Mouse (Mus musculus) MEL (cell line): ENCODE measurements around the gene Gpr61. TPM values are rescaled to one million over a fixed set of nuclear protein-coding genes. Genes with fewer than 3 reads are reported as not detected.
A peak's percentile ranks its signal among the peaks of the same experiment; 100 is the strongest.

Experiments used
- DNase-seq: peaks from one replicate; pipeline ENCODE4 v3.0.0; 2011; ENCODE audit warnings: low read depth, low spot score
- H3K27ac ChIP-seq: 2 replicates; pipeline ENCODE4 v1.5.1; 2012; ENCODE audit warnings: low read depth, mild to moderate bottlenecking, control low read depth, low read length, moderate library complexity; ENCODE audit not compliant: control insufficient read depth
- H3K27me3 ChIP-seq, 2 experiments: fragments of 150-350 bp in 1 of 2; sonication (generic) in 1 of 2; 2 replicates each; pipeline ENCODE4 v1.6.1; 2012; ENCODE audit warnings: low read length in 2 of 2, mild to moderate bottlenecking in 2 of 2, improper control_type of control experiment in 1 of 2, moderate library complexity in 1 of 2; ENCODE audit not compliant: insufficient read depth in 2 of 2, control insufficient read depth in 1 of 2
- H3K36me3 ChIP-seq, 2 experiments: 2 replicates each; pipeline ENCODE4 v1.6.1; 2012 to 2014; ENCODE audit warnings: low read length in 2 of 2, improper control_type of control experiment in 1 of 2, inconsistent platforms in 1 of 2, mild to moderate bottlenecking in 1 of 2; ENCODE audit not compliant: insufficient read depth in 2 of 2, control insufficient read depth in 1 of 2
- H3K4me1 ChIP-seq, 2 experiments: fragments of 150-350 bp in 1 of 2; sonication (generic) in 1 of 2; 2 replicates each; pipeline ENCODE4 v1.6.1; 2012; ENCODE audit warnings: low read length in 2 of 2, improper control_type of control experiment in 1 of 2, mild to moderate bottlenecking in 1 of 2; ENCODE audit not compliant: insufficient read depth in 2 of 2, control insufficient read depth in 1 of 2
- H3K4me3 ChIP-seq, 2 experiments: fragments of 150-350 bp in 1 of 2; sonication (generic) in 1 of 2; 2 replicates each; pipeline ENCODE4 v1.5.1; 2012; ENCODE audit warnings: low read depth in 2 of 2, low read length in 2 of 2, mild to moderate bottlenecking in 2 of 2, moderate library complexity in 2 of 2, control low read depth in 1 of 2, improper control_type of control experiment in 1 of 2; ENCODE audit not compliant: control insufficient read depth in 1 of 2, insufficient read depth in 1 of 2
- H3K79me2 ChIP-seq: 2 replicates; pipeline ENCODE4 v1.6.1; 2012; ENCODE audit warnings: mild to moderate bottlenecking, low read length, moderate library complexity; ENCODE audit not compliant: control insufficient read depth, poor library complexity, insufficient read depth
- H3K9ac ChIP-seq: 2 replicates; pipeline ENCODE4 v1.6.1; 2012; ENCODE audit warnings: low read depth, mild to moderate bottlenecking, control low read depth, low read length, moderate library complexity; ENCODE audit not compliant: control insufficient read depth, poor library complexity, severe bottlenecking
- H3K9me3 ChIP-seq: fragments of 150-350 bp; sonication (generic); replicated peaks from 2 replicates; pipeline ENCODE4 v1.6.1; 2012; ENCODE audit warnings: mild to moderate bottlenecking, low read length, improper control_type of control experiment, moderate library complexity; ENCODE audit not compliant: insufficient read depth
- CHD1 ChIP-seq: IDR thresholded peaks from 2 replicates; pipeline ENCODE4 v1.6.1; 2012; ENCODE audit warnings: low read depth, mild to moderate bottlenecking, inconsistent platforms, low read length, improper control_type of control experiment
- CHD2 ChIP-seq: IDR thresholded peaks from 2 replicates; pipeline ENCODE4 v1.6.1; 2011; ENCODE audit warnings: low read length, improper control_type of control experiment
- CTCF ChIP-seq, 3 experiments: IDR thresholded peaks in 2 of 3; conservative IDR thresholded peaks in 1 of 3; 2 replicates each; pipeline ENCODE4 v1.5.1; 2011 to 2012; ENCODE audit warnings: low read length in 3 of 3, low read depth in 2 of 3, mild to moderate bottlenecking in 2 of 3, improper control_type of control experiment in 1 of 3, inconsistent platforms in 1 of 3, mixed read lengths in 1 of 3, moderate library complexity in 1 of 3; ENCODE audit not compliant: control insufficient read depth in 1 of 3, insufficient read depth in 1 of 3, poor library complexity in 1 of 3, severe bottlenecking in 1 of 3
- EP300 ChIP-seq, 2 experiments: IDR thresholded peaks; 2 replicates each; pipeline ENCODE4 v1.6.1; 2011; ENCODE audit warnings: improper control_type of control experiment in 2 of 2, low read length in 2 of 2, low read depth in 1 of 2, mild to moderate bottlenecking in 1 of 2
- JUND ChIP-seq: IDR thresholded peaks from 2 replicates; pipeline ENCODE4 v1.6.1; 2011; ENCODE audit warnings: low read depth, mild to moderate bottlenecking, improper control_type of control experiment, low read length
- KAT2A ChIP-seq: conservative IDR thresholded peaks from 2 replicates; pipeline ENCODE4 v1.6.1; 2012; ENCODE audit warnings: low read depth, low read length, improper control_type of control experiment, inconsistent platforms
- MAFK ChIP-seq: IDR thresholded peaks from 2 replicates; pipeline ENCODE4 v1.6.1; 2011; ENCODE audit warnings: low read depth, mild to moderate bottlenecking, low read length, improper control_type of control experiment, borderline replicate concordance
- MAX ChIP-seq: IDR thresholded peaks from 2 replicates; pipeline ENCODE4 v1.6.1; 2011; ENCODE audit warnings: low read length, improper control_type of control experiment
- MAZ ChIP-seq: IDR thresholded peaks from 2 replicates; pipeline ENCODE4 v1.6.1; 2012; ENCODE audit warnings: low read depth, mild to moderate bottlenecking, inconsistent platforms, low read length, improper control_type of control experiment
- MYB ChIP-seq: IDR thresholded peaks from 2 replicates; pipeline ENCODE4 v1.6.1; 2011; ENCODE audit warnings: mild to moderate bottlenecking, low read depth, low read length, improper control_type of control experiment
- MYC ChIP-seq: IDR thresholded peaks from 2 replicates; pipeline ENCODE4 v1.6.1; 2011; ENCODE audit warnings: low read depth, mild to moderate bottlenecking, low read length, improper control_type of control experiment, moderate library complexity
- NRF1 ChIP-seq: IDR thresholded peaks from 2 replicates; pipeline ENCODE4 v1.6.1; 2014; ENCODE audit warnings: low read depth, mild to moderate bottlenecking, inconsistent platforms, low read length, improper control_type of control experiment, moderate library complexity; ENCODE audit not compliant: poor library complexity, insufficient read depth, severe bottlenecking
- POLR2A ChIP-seq, 2 experiments: IDR thresholded peaks; 2 replicates each; pipeline ENCODE4 v1.6.1; 2011 to 2012; ENCODE audit warnings: low read length in 2 of 2, mild to moderate bottlenecking in 2 of 2, control low read depth in 1 of 2, improper control_type of control experiment in 1 of 2, low read depth in 1 of 2, moderate library complexity in 1 of 2; ENCODE audit not compliant: control insufficient read depth in 1 of 2, insufficient read depth in 1 of 2, poor library complexity in 1 of 2
- POLR2AphosphoS2 ChIP-seq: IDR thresholded peaks from 2 replicates; pipeline ENCODE4 v1.6.1; 2011; ENCODE audit warnings: low read length, improper control_type of control experiment
- POLR2AphosphoS5 ChIP-seq: IDR thresholded peaks from 2 replicates; pipeline ENCODE4 v1.6.1; 2012; ENCODE audit warnings: low read depth, borderline replicate concordance, mild to moderate bottlenecking, inconsistent platforms, low read length, moderate library complexity, mixed read lengths
- RCOR1 ChIP-seq: IDR thresholded peaks from 2 replicates; pipeline ENCODE4 v1.6.1; 2012; ENCODE audit warnings: low read depth, mild to moderate bottlenecking, inconsistent platforms, low read length, improper control_type of control experiment
- SIN3A ChIP-seq: IDR thresholded peaks from 2 replicates; pipeline ENCODE4 v1.6.1; 2012; ENCODE audit warnings: low read length, improper control_type of control experiment, inconsistent platforms
- SMC3 ChIP-seq: IDR thresholded peaks from 2 replicates; pipeline ENCODE4 v1.6.1; 2011; ENCODE audit warnings: low read depth, low read length, improper control_type of control experiment
- TAL1 ChIP-seq: IDR thresholded peaks from 2 replicates; pipeline ENCODE4 v1.6.1; 2012; ENCODE audit warnings: mild to moderate bottlenecking, inconsistent platforms, low read length, moderate library complexity, mixed read lengths
- UBTF ChIP-seq: IDR thresholded peaks from 2 replicates; pipeline ENCODE4 v1.6.1; 2012; ENCODE audit warnings: low read depth, mild to moderate bottlenecking, inconsistent platforms, low read length, improper control_type of control experiment, moderate library complexity, borderline replicate concordance; ENCODE audit not compliant: insufficient read depth
- USF1 ChIP-seq: IDR thresholded peaks from 2 replicates; pipeline ENCODE4 v1.6.1; 2014; ENCODE audit warnings: low read depth, mild to moderate bottlenecking, inconsistent platforms, low read length, improper control_type of control experiment, moderate library complexity
- USF2 ChIP-seq, 2 experiments: IDR thresholded peaks; 2 replicates each; pipeline ENCODE4 v1.6.1; 2011 to 2012; ENCODE audit warnings: improper control_type of control experiment in 2 of 2, low read length in 2 of 2, borderline replicate concordance in 1 of 2, inconsistent platforms in 1 of 2, low read depth in 1 of 2, mild to moderate bottlenecking in 1 of 2; ENCODE audit not compliant: insufficient read depth in 1 of 2
- ZMIZ1 ChIP-seq: IDR thresholded peaks from 2 replicates; pipeline ENCODE4 v1.6.1; 2012; ENCODE audit warnings: low read depth, mild to moderate bottlenecking, inconsistent platforms, low read length, improper control_type of control experiment, moderate library complexity
- polyA plus RNA-seq, 2 experiments: library from polyadenylated mRNA; stranded (reverse) in 1 of 2; unstranded in 1 of 2; fragments of >175 nt in 1 of 2; fragments of >200 nt in 1 of 2; gene quantifications; 2 replicates each; pipeline versions ENCODE4 v1.2.1 to v1.2.4; 2012; ENCODE audit warnings: low replicate concordance in 2 of 2, low read depth in 1 of 2; ENCODE audit not compliant: insufficient read length in 2 of 2, insufficient read depth in 1 of 2, missing spikeins in 1 of 2
- total RNA-seq: library from RNA; depleted of rRNA; stranded (reverse); fragments of 300-350 nt; gene quantifications from 2 replicates; pipeline ENCODE4 v1.2.3, GENCODE M21; 2012

The Gpr61 gene
- total and polyA plus RNA-seq, 3 experiments, result 0.04 to 0.07 TPM; not detected in 1

DNA sequence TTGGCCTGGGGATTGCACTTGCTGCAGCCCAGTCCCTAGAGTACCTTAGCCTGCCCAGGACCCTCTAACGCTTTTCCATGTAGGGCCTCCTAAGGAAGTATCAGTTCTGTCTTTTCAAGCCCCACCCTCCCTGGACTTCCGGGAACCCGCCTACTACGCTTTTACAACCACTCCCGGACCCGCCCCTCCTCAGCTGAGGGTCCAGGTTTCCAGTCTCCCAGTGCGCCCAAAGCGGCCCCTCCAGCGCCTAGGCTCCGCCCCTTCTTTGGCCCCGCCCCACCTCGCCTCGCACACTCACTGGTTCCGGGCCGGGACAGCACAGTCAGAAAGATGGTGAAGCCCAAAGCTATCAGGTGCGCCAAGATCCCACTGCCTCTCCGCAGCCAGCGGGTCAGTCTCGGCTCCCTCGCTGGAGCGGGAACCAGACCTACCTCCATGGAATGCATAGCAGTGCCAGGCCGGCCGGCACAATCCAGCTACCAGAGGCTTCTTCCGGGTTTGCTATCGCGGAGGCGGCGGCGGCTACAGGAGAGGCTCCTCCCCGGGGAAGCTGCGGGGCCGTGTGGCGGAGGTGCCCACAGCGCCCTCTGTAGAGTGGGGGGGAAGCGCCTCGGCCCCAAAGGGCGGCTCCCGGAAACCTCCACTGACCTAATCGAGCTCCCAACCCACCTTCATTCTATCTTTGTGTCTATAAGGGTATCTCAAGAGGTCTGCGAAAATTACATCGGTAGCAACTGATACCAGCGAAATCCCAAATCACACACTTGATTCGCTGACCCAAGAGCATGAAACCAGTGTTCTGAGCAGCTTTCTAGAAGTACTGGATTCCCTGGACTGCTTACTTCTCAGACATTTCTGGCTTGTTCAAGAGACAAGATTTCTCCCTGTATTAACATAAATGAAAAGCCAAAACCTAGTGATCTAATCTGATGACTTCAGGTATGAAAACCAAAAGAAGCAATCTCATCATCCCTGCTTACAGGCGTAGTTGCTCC is 45.9 kb upstream of the Gpr61 start, which contains the start of gene Cyb561d1 (continued):
- TF ChIP-seq SIN3A (peak; percentile 58), MAFK (no peak)

DNA sequence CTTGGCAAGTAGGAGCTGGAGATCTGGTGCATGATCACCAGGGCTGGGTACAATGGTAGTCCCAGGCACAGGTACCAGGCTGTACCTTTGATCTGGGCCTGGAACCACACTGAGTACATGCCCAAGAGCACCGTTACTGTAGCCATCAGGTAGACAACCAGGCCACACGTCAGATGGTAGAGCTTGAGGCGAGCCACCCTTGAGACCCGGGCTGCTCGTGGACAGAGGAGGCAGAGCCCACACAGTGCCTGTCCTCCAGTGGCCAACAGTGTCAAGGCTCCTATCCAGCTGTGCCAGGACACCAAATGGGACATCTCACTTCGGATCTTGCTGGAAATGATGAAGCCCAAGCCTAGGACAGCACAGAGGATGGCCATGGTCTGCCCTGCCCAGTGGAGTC is 44.5 kb upstream of the Gpr61 start:
- no peak overlapping the region for H3K4me3 ChIP-seq
- H3K9me3 ChIP-seq, result no peaks in the 10 kb centered on the region
- TF ChIP-seq POLR2AphosphoS2, result no peak
- no peak for TF ChIP-seq KAT2A
- TF ChIP-seq TAL1, result no peak
- no peak for TF ChIP-seq USF1
- TF ChIP-seq JUND, result no peak
- TF ChIP-seq SMC3, result no peak
- no peak for TF ChIP-seq SIN3A
- TF ChIP-seq CHD2, result no peak
- no peak overlapping the region for H3K9ac ChIP-seq
- no peaks in the 10 kb centered on the region for H3K27me3 ChIP-seq
- DNase-seq, result no peak
- no peak overlapping the region for H3K27ac ChIP-seq
- H3K79me2 ChIP-seq, result no peaks in the 10 kb centered on the region; the same call in 1 of the 2 replicates
- peaks cover 0 to 5% of the 10 kb centered on the region in 2 experiments; a peak in 2 of 4 replicates for H3K36me3 ChIP-seq
- peaks cover 0 to 6% of the 10 kb centered on the region in 2 experiments; a peak in 1 of 4 replicates for H3K4me1 ChIP-seq

DNA sequence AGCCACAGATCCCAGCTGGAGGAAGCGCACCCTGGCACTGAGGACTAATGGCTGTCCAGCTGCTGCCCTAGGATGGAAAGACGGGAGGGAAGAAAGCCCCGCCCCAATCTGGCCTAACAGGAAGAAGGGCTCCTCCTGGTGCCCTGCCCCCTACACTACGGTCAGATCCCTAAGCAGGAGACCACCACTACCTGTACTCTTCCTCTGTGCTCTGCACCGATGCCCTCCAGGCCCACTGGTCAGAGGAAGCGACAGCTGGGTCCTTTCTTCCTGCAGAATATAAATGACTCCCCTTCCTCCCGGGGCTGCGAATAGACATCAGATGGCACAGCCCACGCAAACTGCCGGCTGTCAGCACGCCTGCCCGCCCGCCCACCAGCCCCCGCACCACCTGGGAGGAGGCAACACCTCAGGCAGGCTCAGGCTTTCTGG is 42.4 kb upstream of the Gpr61 start:
- Histone ChIP-seq H3K79me2 (no peaks in the 10 kb centered on the region; the same call in 1 of the 2 replicates), H3K9ac (no peak overlapping the region), H3K4me1 (peaks cover 0 to 6% of the 10 kb centered on the region in 2 experiments; a peak in 1 of 4 replicates), H3K27me3 (no peaks in the 10 kb centered on the region), H3K9me3 (no peaks in the 10 kb centered on the region), H3K27ac (no peak overlapping the region), H3K4me3 (no peak overlapping the region), H3K36me3 (peaks cover 0 to 5% of the 10 kb centered on the region in 2 experiments; a peak in 2 of 4 replicates)
- DNase-seq, result no peak
- TF ChIP-seq POLR2A (IDR thresholded peaks at IDR 0.05; ENCODE audit: control insufficient read depth in 1 of 2, insufficient read depth in 1 of 2, low read depth in 1 of 2, low read length in 2 of 2, poor library complexity in 1 of 2) (no peak), RCOR1 (no peak), NRF1 (no peak), CHD1 (no peak), EP300 (IDR thresholded peaks at IDR 0.05; ENCODE audit: low read depth in 1 of 2, low read length in 2 of 2) (no peak), USF2 (IDR thresholded peaks at IDR 0.05; ENCODE audit: borderline replicate concordance in 1 of 2, insufficient read depth in 1 of 2, low read depth in 1 of 2, low read length in 2 of 2) (no peak), MYC (no peak), CTCF (IDR thresholded peaks at IDR 0.05 in 2 of 3, conservative IDR thresholded peaks at IDR 0.05 in 1 of 3; ENCODE audit: control insufficient read depth in 1 of 3, insufficient read depth in 1 of 3, low read depth in 2 of 3, low read length in 3 of 3, poor library complexity in 1 of 3, severe bottlenecking in 1 of 3) (no peak), MAZ (no peak), MAX (no peak), UBTF (no peak), SMC3 (no peak), ZMIZ1 (no peak), MYB (no peak), CHD2 (no peak), SIN3A (no peak), KAT2A (no peak), POLR2AphosphoS5 (no peak)
